Mouse (Mus musculus) T-cell, adult 66 days (primary cell): Measurements from ENCODE around the gene B3gnt4. TPM values are rescaled to one million over a fixed set of nuclear protein-coding genes. Genes with fewer than 3 reads are reported as not detected.

Experiments used
- total RNA-seq, 2 experiments: library from RNA; stranded (reverse); gene quantifications; 3 replicates in 1 of 2; 4 replicates in 1 of 2; pipeline ENCODE4 v1.2.4; 2023

Gene B3gnt4
- not detected for total RNA-seq

GRCm38 (mm10) chr5:123510160-123510559 is at the start of gene B3gnt4:
B3gnt4 (plus strand) TSS chr5:123510460.

GRCm38 (mm10) chr5:123489112-123489785 is 21.0 kb upstream of the B3gnt4 start, which contains the start of the genes Lrrc43 and Il31:
Lrrc43 (plus strand) TSS chr5:123489305.
Il31 (minus strand) TSS chr5:123489489.

GRCm38 (mm10) chr5:123523692-123524392 is 13.6 kb downstream of the B3gnt4 start, which contains the start of gene Diablo:
Diablo (minus strand) TSS chr5:123524176.

GRCm38 (mm10) chr5:123525281-123525680 is 15.0 kb downstream of the B3gnt4 start, which contains the start of gene Gm49027:
Gm49027 (minus strand) TSS chr5:123525488.

Other genes starting within 250 kb of the B3gnt4 start
- gene Bcl7a, start 166.6 kb upstream of the B3gnt4 start, total RNA-seq: 10 to 100 TPM; 18.1 to 18.4 TPM
- gene Mlxip, start 115.7 kb upstream of the B3gnt4 start, total RNA-seq: 10 to 100 TPM; 79.7 to 85.3 TPM
- gene Lrrc43, start 21.2 kb upstream of the B3gnt4 start, total RNA-seq: not detected
- not detected for gene Il31, start 21.0 kb upstream of the B3gnt4 start, total RNA-seq
- 10 to 100 TPM; 67.1 to 73.2 TPM for gene Diablo, start 13.7 kb downstream of the B3gnt4 start, total RNA-seq
- 1 to 10 TPM; 5.8 to 8.8 TPM for gene Gm49027, start 15.0 kb downstream of the B3gnt4 start, total RNA-seq
- gene Vps33a, start 62.6 kb downstream of the B3gnt4 start, total RNA-seq: 10 to 100 TPM; 46.0 to 53.6 TPM
- 10 to 100 TPM; 76.2 to 90.8 TPM for gene Clip1, start 174.2 kb downstream of the B3gnt4 start, total RNA-seq
- gene Zcchc8, start 210.6 kb downstream of the B3gnt4 start, total RNA-seq: 10 to 100 TPM; 76.1 to 90.2 TPM
- 100 to 1,000 TPM; 200 to 220 TPM for gene Rsrc2, start 239.0 kb downstream of the B3gnt4 start, total RNA-seq
- gene Kntc1, start 239.3 kb downstream of the B3gnt4 start, total RNA-seq: 1 to 10 TPM; 3.4 to 4.6 TPM